In the genomic region with DNA sequence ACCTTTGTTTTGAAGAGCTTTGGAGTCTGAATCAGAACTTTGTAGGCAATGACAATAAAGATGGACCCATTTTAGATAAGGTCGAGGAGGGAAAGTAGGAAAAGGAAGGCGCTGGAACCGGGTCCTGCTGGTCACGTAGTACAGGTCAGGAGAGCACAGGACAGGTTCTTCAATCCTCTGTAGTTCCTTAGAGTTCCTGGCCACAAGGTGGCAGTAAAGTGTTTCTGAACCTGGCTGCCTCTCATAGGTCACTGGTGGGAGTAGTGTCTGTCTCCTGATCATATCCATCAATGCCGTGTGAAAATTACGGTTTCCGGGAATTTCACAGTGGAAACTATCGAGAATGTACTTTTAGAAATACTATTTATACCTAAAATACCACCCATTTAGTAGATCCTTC, we compare ENCODE assay signal across 9 mouse cellular contexts. TPM values are rescaled to one million over a fixed set of nuclear protein-coding genes. Genes with fewer than 3 reads are reported as not detected.
A peak's percentile ranks its signal among the peaks of the same experiment; 100 is the strongest.
DNase-seq lines count a peak whose midpoint lies in the region; ATAC-seq lines count a peak whose summit lies in the region.
"Had no signal": no experiment of that assay in that cellular context is flagged by ENCODE, and none has a peak within 500 bp of the region (broad histone marks: within the 10 kb centered on the region; RNA-seq: fewer than 3 reads in every experiment).

No protein-coding gene starts in this region.

- peak; percentile 59 for DNase-seq in midbrain, embryonic 10.5 days (ENCODE audit: low spot score)
- DNase-seq in adrenal gland, adult 18-20 months (ENCODE audit: low spot score in 2 of 2), result peak; percentile 58 to 72
- DNase-seq in embryo, embryonic 11.5 days (ENCODE audit: low read depth, low spot score), result peak; percentile 56
- peak; percentile 83 for DNase-seq in heart, postnatal 4 days
- peak; percentile 51 to 69 for DNase-seq in left cerebral cortex, postnatal 14 days (ENCODE audit: low spot score in 2 of 2)
- peak; percentile 61 for DNase-seq in thymus, postnatal 0 days (ENCODE audit: low spot score)

- H3K4me1 ChIP-seq in midbrain, embryonic 10.5 days, result no peaks in the 10 kb centered on the region
- no peaks in the 10 kb centered on the region for H3K4me1 ChIP-seq in midbrain, embryonic 13.5 days (replicated peaks)
- H3K4me1 ChIP-seq: embryonic facial prominence, embryonic 15.5 days had no signal

- no peak overlapping the region for H3K4me3 ChIP-seq in midbrain, embryonic 10.5 days
- H3K4me3 ChIP-seq in midbrain, embryonic 13.5 days (replicated peaks), result no peak overlapping the region
- H3K4me3 ChIP-seq: embryonic facial prominence, embryonic 15.5 days had no signal

- H3K27me3 ChIP-seq in midbrain, embryonic 10.5 days (ENCODE audit: low read depth, poor library complexity, severe bottlenecking), result no peaks in the 10 kb centered on the region
- H3K27me3 ChIP-seq in midbrain, embryonic 13.5 days, result no peaks in the 10 kb centered on the region
- H3K27me3 ChIP-seq: embryonic facial prominence, embryonic 15.5 days had no signal

- no peaks in the 10 kb centered on the region for H3K9me3 ChIP-seq in midbrain, embryonic 10.5 days (replicated peaks)
- H3K9me3 ChIP-seq in midbrain, embryonic 13.5 days, result no peaks in the 10 kb centered on the region
- H3K9me3 ChIP-seq: embryonic facial prominence, embryonic 15.5 days had no signal

- H3K27ac ChIP-seq in midbrain, embryonic 10.5 days (replicated peaks), result no peak overlapping the region
- H3K27ac ChIP-seq in midbrain, embryonic 13.5 days, result no peak overlapping the region
- H3K27ac ChIP-seq: embryonic facial prominence, embryonic 15.5 days had no signal

- intact Hi-C loops in left cerebral cortex, postnatal 14 days (cut with DNase I), result loop anchor here (2.0 to 5.0 kb wide), 2 partner anchors 71 to 91 kb away; no protein-coding TSS in a partner anchor

- no peak overlapping the region for H3K4me2 ChIP-seq in midbrain, embryonic 13.5 days (replicated peaks)
- H3K4me2 ChIP-seq: embryonic facial prominence, embryonic 15.5 days had no signal

- peaks cover 99% of the 10 kb centered on the region for H3K36me3 ChIP-seq in midbrain, embryonic 10.5 days
- H3K36me3 ChIP-seq in midbrain, embryonic 13.5 days, result peaks cover 87% of the 10 kb centered on the region

- ATAC-seq in midbrain, embryonic 13.5 days, result no peak
- ATAC-seq in monocyte, adult 5-6 weeks (replicated peaks; ENCODE audit: insufficient number of reproducible peaks, low FRiP score, low TSS enrichment, poor library complexity, severe bottlenecking), result peak; percentile 82

- no peak overlapping the region for H3K9ac ChIP-seq in midbrain, embryonic 13.5 days (replicated peaks)
- H3K9ac ChIP-seq: embryonic facial prominence, embryonic 15.5 days had no signal

- 59% methylated on average over 8 of the region's 8 CpGs for WGBS in midbrain, embryonic 10.5 days
- WGBS in midbrain, embryonic 13.5 days, result 44% methylated on average over 8 of the region's 8 CpGs

RNA-seq across cellular contexts. Expression of a gene that starts 10.5 kb away (rescaled TPM):
- 203 and 216 TPM in 2 replicates for polyA plus RNA-seq in midbrain, embryonic 10.5 days (2016; fragmentation: Nextera tagmentation; extraction: Ambion mirVana)
- 158 and 173 TPM in 2 replicates for polyA plus RNA-seq in midbrain, embryonic 13.5 days (2015; fragmentation: Nextera tagmentation; extraction: Ambion mirVana)
- 10 to 100 TPM; 73.1 to 97.9 TPM for total RNA-seq in adrenal gland, adult 18-20 months (2021)
- 10 to 100 TPM; 77.0 to 79.0 TPM for total RNA-seq in heart, postnatal 4 days (2021)
- total RNA-seq in left cerebral cortex, postnatal 14 days (2021), result 10 to 100 TPM; 76.0 to 79.0 TPM
- 510 to 713 TPM (median 673 TPM) in 3 replicates for total RNA-seq in monocyte, adult 5-6 weeks (2017)
- 190 and 199 TPM in 2 replicates for polyA plus RNA-seq in thymus, postnatal 0 days (2015; fragmentation: Nextera tagmentation; extraction: Ambion mirVana)

RNA-seq across cellular contexts. Expression of a gene that starts 12.4 kb away (rescaled TPM):
- polyA plus RNA-seq in midbrain, embryonic 10.5 days (2016; fragmentation: Nextera tagmentation; extraction: Ambion mirVana), result 965 and 979 TPM in 2 replicates
- 1,327 and 1,380 TPM in 2 replicates for polyA plus RNA-seq in midbrain, embryonic 13.5 days (2015; fragmentation: Nextera tagmentation; extraction: Ambion mirVana)
- total RNA-seq in adrenal gland, adult 18-20 months (2021), result 100 to 1,000 TPM; 233 to 327 TPM
- total RNA-seq in heart, postnatal 4 days (2021), result 100 to 1,000 TPM; 626 to 671 TPM
- total RNA-seq in left cerebral cortex, postnatal 14 days (2021), result 100 to 1,000 TPM; 629 to 641 TPM
- total RNA-seq in monocyte, adult 5-6 weeks (2017), result 103 to 180 TPM (median 116 TPM) in 3 replicates
- 874 and 945 TPM in 2 replicates for polyA plus RNA-seq in thymus, postnatal 0 days (2015; fragmentation: Nextera tagmentation; extraction: Ambion mirVana)

RNA-seq across cellular contexts. Expression of a gene that starts 18.0 kb away (rescaled TPM):
- 0.41 and 0.56 TPM in 2 replicates for polyA plus RNA-seq in midbrain, embryonic 10.5 days (2016; fragmentation: Nextera tagmentation; extraction: Ambion mirVana)
- polyA plus RNA-seq in midbrain, embryonic 13.5 days (2015; fragmentation: Nextera tagmentation; extraction: Ambion mirVana), result 0.41 and 0.51 TPM in 2 replicates
- total RNA-seq in adrenal gland, adult 18-20 months (2021), result 1 to 10 TPM; 1.3 to 3.9 TPM
- 1 to 10 TPM in 1 of 2 experiments, under 1 TPM in 1; 0.86 to 1.3 TPM for total RNA-seq in heart, postnatal 4 days (2021)
- 1 to 10 TPM; 1.4 to 1.6 TPM for total RNA-seq in left cerebral cortex, postnatal 14 days (2021)
- total RNA-seq in monocyte, adult 5-6 weeks (2017), result 3.6 to 28.2 TPM (median 24.8 TPM) in 3 replicates
- 0.96 and 1.5 TPM in 2 replicates for polyA plus RNA-seq in thymus, postnatal 0 days (2015; fragmentation: Nextera tagmentation; extraction: Ambion mirVana)

RNA-seq across cellular contexts. Expression of a gene that starts 35.5 kb away (rescaled TPM):
- polyA plus RNA-seq in midbrain, embryonic 10.5 days (2016; fragmentation: Nextera tagmentation; extraction: Ambion mirVana), result 13.0 and 14.7 TPM in 2 replicates
- 7.6 and 9.2 TPM in 2 replicates for polyA plus RNA-seq in midbrain, embryonic 13.5 days (2015; fragmentation: Nextera tagmentation; extraction: Ambion mirVana)
- total RNA-seq in adrenal gland, adult 18-20 months (2021), result 10 to 100 TPM; 20.5 to 21.5 TPM
- total RNA-seq in heart, postnatal 4 days (2021), result 1 to 10 TPM; 3.9 to 4.2 TPM
- total RNA-seq in left cerebral cortex, postnatal 14 days (2021), result 10 to 100 TPM; 10.8 to 12.2 TPM
- total RNA-seq in monocyte, adult 5-6 weeks (2017), result 4.9 to 6.0 TPM (median 5.2 TPM) in 3 replicates
- polyA plus RNA-seq in thymus, postnatal 0 days (2015; fragmentation: Nextera tagmentation; extraction: Ambion mirVana), result 7.3 and 8.0 TPM in 2 replicates
